17 mouse cellular contexts compared by ENCODE assay signal in the genomic region with DNA sequence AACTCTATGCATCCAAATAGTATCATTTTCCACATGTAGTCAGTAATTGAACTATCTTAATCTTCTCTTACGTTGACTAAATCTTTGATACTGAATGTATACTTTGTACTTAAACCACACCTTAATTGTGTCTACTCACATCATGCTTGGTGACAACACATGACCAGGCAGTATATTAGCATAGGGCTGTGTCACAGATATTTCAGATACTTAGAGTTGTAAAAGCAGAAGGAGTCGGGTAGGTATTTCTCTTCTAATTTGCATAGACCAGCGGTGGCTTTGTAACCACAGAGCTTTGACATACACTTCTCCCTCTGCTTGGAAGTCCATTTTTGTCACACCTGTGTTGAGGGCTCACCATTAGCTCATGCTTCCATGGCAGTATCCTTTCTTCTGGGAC.
"Had no signal": no experiment of that assay in that cellular context is flagged by ENCODE, and none has a peak within 500 bp of the region (broad histone marks: within the 10 kb centered on the region; RNA-seq: fewer than 3 reads in every experiment).

No protein-coding gene starts in this region.

- H3K4me2 ChIP-seq: limb, embryonic 13.5 days; liver, embryonic 15.5 days; lung, embryonic 14.5 days; midbrain, embryonic 11.5 days; midbrain, embryonic 15.5 days; neural tube, embryonic 12.5 days had no signal

- H3K4me1 ChIP-seq: megakaryocyte, embryonic 14.5 days; neural tube, embryonic 12.5 days had no signal

- DNase-seq: kidney, adult 11 months; kidney, adult 9 months; kidney, postnatal 10 days; layer of hippocampus, adult 9-11 months; layer of hippocampus, postnatal 36 days; lung, embryonic 14.5 days; lung, postnatal 10 days; lung, postnatal 4 days; right cerebral cortex, postnatal 4 days; thymus, adult 18-20 months; thymus, postnatal 14 days had no signal

- H3K9me3 ChIP-seq: liver, embryonic 15.5 days; midbrain, embryonic 15.5 days; neural tube, embryonic 12.5 days had no signal

- H3K4me3 ChIP-seq: limb, embryonic 13.5 days; liver, embryonic 15.5 days; megakaryocyte, embryonic 14.5 days; midbrain, embryonic 15.5 days; neural tube, embryonic 12.5 days had no signal

- ATAC-seq: midbrain, embryonic 15.5 days had no signal

- H3K27ac ChIP-seq: limb, embryonic 13.5 days; liver, embryonic 15.5 days; midbrain, embryonic 15.5 days; neural tube, embryonic 12.5 days had no signal

- H3K36me3 ChIP-seq: limb, embryonic 13.5 days; liver, embryonic 15.5 days; midbrain, embryonic 15.5 days; neural tube, embryonic 12.5 days had no signal

- H3K9ac ChIP-seq: limb, embryonic 13.5 days; liver, embryonic 15.5 days; lung, embryonic 14.5 days; midbrain, embryonic 15.5 days; neural tube, embryonic 12.5 days had no signal

- H3K27me3 ChIP-seq: limb, embryonic 13.5 days; liver, embryonic 15.5 days; midbrain, embryonic 15.5 days; neural tube, embryonic 12.5 days had no signal
